Mouse (Mus musculus): Measurements from ENCODE around the gene Entpd2. TPM values are rescaled to one million over a fixed set of nuclear protein-coding genes. Genes with fewer than 3 reads are reported as not detected.
A peak's percentile ranks its signal among the peaks of the same experiment; 100 is the strongest.

Entpd2 gene
- polyA plus RNA-seq, 1 experiment from 2014 or later = not detected

DNA sequence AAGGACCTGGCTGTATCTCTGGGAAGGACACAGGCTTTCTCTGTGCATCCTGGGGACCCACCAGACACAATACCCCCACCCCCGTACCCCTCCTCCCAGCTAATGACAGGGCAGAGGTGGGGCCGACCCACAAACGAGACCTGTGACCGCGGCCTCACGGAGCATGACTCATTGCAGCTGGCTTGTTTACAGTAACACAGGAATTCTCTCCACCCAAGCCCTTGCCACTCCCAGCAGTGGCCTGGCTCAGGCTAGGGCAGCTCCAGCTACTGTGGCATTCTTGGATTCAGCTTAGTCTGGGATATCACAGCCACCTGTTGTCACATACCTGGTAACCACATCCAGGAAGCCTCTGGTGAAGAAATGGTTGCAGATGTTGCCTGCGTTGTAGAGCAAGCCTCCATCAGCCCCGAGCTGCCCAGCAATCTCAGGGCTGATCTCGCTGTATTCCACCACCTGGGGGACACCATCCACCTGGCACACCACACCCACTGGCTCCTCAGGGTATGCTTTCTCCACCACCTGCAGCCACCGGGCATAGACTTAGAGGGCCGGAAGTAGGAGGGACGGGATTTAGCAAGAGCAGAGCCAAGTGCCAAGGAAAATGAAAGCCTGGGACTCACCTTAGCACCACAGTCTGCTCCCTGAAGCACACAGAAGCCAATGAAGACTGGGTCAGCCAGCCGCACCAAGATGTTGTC lies 32.0 kb upstream of the Entpd2 start:
- H3K9me3 ChIP-seq (ENCODE audit: control insufficient read depth, low read length) = no peaks in the 10 kb centered on the region
- no peaks in the 10 kb centered on the region for H3K36me3 ChIP-seq (ENCODE audit: control insufficient read depth, insufficient read depth, low read length)
- H3K4me3 ChIP-seq (ENCODE audit: low read depth, low read length) = no peak overlapping the region
- WGBS = 68% methylated on average over 13 of the region's 13 CpGs
- H3K4me1 ChIP-seq (ENCODE audit: control insufficient read depth, insufficient read depth, low read length) = peaks cover 3% of the 10 kb centered on the region; the same call in 1 of the 2 replicates
- no peak overlapping the region for H3K4me2 ChIP-seq (ENCODE audit: low read depth)
- DNase-seq (ENCODE audit: low spot score) (no peak), ATAC-seq (ENCODE audit: insufficient read depth, low FRiP score, low TSS enrichment) (no peak)
- H3K27ac ChIP-seq (ENCODE audit: low read depth, low read length) = no peak overlapping the region
- H3K9ac ChIP-seq (ENCODE audit: low read length) = no peak overlapping the region
- H3K27me3 ChIP-seq (ENCODE audit: control insufficient read depth, insufficient read depth, low read length) = peaks cover 23% of the 10 kb centered on the region

- Histone ChIP-seq H3K4me3 (ENCODE audit: low read depth, low read length) (no peak overlapping the region), H3K27ac (ENCODE audit: low read depth, low read length) (no peak overlapping the region), H3K9me3 (ENCODE audit: control insufficient read depth, low read length) (no peaks in the 10 kb centered on the region), H3K27me3 (ENCODE audit: control insufficient read depth, insufficient read depth, low read length) (peaks cover 23% of the 10 kb centered on the region), H3K36me3 (ENCODE audit: control insufficient read depth, insufficient read depth, low read length) (no peaks in the 10 kb centered on the region), H3K4me2 (ENCODE audit: low read depth) (no peak overlapping the region), H3K4me1 (ENCODE audit: control insufficient read depth, insufficient read depth, low read length) (peaks cover 3% of the 10 kb centered on the region; the same call in 1 of the 2 replicates), H3K9ac (ENCODE audit: low read length) (no peak overlapping the region)
- WGBS = 87% methylated on average over 4 of the region's 4 CpGs
- ATAC-seq (ENCODE audit: insufficient read depth, low FRiP score, low TSS enrichment) = no peak
- no peak for DNase-seq (ENCODE audit: low spot score)
Observed at GRCm38 (mm10) chr2:25364313-25364712, 31.4 kb upstream of the Entpd2 start.

DNA sequence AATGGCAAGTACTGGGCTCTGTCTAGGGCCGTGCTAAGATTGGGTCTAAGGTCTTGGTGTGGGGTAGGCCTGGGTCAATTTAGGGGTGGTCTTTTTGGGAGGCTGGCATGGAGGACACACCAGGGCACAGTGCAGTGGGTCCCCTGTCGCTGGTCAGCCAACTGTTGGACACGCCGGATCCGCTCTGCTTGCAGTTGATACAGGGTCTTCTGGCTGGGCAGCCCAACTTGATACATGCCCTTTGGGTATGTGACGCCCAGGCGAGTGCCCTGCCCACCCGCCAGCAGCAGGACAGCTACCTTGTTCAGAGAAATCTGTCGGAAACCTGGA lies 30.9 kb upstream of the Entpd2 start:
- H3K4me3 ChIP-seq (ENCODE audit: low read depth, low read length) = peak overlapping the region; percentile 48
- peak; percentile 38; the same call in 1 of the 2 replicates for ATAC-seq (ENCODE audit: insufficient read depth, low FRiP score, low TSS enrichment)
- H3K9ac ChIP-seq (ENCODE audit: low read length) = no peak overlapping the region; the same call in 1 of the 2 replicates
- no peaks in the 10 kb centered on the region for H3K9me3 ChIP-seq (ENCODE audit: control insufficient read depth, low read length)
- H3K4me1 ChIP-seq (ENCODE audit: control insufficient read depth, insufficient read depth, low read length) = peaks cover 3% of the 10 kb centered on the region; the same call in 1 of the 2 replicates
- no peak overlapping the region for H3K27ac ChIP-seq (ENCODE audit: low read depth, low read length)
- DNase-seq (ENCODE audit: low spot score) = no peak
- 33% methylated on average over 9 of the region's 9 CpGs for WGBS
- no peaks in the 10 kb centered on the region for H3K36me3 ChIP-seq (ENCODE audit: control insufficient read depth, insufficient read depth, low read length)
- H3K4me2 ChIP-seq (ENCODE audit: low read depth) = peak overlapping the region; percentile 95
- H3K27me3 ChIP-seq (ENCODE audit: control insufficient read depth, insufficient read depth, low read length) = peaks cover 23% of the 10 kb centered on the region

GRCm38 (mm10) chr2:25365091-25365761 lies 30.4 kb upstream of the Entpd2 start, which contains the start of gene Uap1l1:
Gene Uap1l1, minus strand, starts transcription at chr2:25365682.
- Histone ChIP-seq H3K27me3 (ENCODE audit: control insufficient read depth, insufficient read depth, low read length) (peaks cover 23% of the 10 kb centered on the region), H3K4me3 (ENCODE audit: low read depth, low read length) (peak within 1 kb of the TSS; percentile 48), H3K4me1 (ENCODE audit: control insufficient read depth, insufficient read depth, low read length) (peaks cover 3% of the 10 kb centered on the region; the same call in 1 of the 2 replicates), H3K27ac (ENCODE audit: low read depth, low read length) (no peak within 1 kb of the TSS), H3K9me3 (ENCODE audit: control insufficient read depth, low read length) (no peaks in the 10 kb centered on the region), H3K36me3 (ENCODE audit: control insufficient read depth, insufficient read depth, low read length) (no peaks in the 10 kb centered on the region), H3K4me2 (ENCODE audit: low read depth) (peak within 1 kb of the TSS; percentile 95), H3K9ac (ENCODE audit: low read length) (peak within 1 kb of the TSS; percentile 56)
- under 1% methylated on average over 54 of the region's 54 CpGs for WGBS
- peak; percentile 61 for DNase-seq (ENCODE audit: low spot score)
- peak; percentile 61; the same call in 1 of the 2 replicates for ATAC-seq (ENCODE audit: insufficient read depth, low FRiP score, low TSS enrichment)

DNA sequence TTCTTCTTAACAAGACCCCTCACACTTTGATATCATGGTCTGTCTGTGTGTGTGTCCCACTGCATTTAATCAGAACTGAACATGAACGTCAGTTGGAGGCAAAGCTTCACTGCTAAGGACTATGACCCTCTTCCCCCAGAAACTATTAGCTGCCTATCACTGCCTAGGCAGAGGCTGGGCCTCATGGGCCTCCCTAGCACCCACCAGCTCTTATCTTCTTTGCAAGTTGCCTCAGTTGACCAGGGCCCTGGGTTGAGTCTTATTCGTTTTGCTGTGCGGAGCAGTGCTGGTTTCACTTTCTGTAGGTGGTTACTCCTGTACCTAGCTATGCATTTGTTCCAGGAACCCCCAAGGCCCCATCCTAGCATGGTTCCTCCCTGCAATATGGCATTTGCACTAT lies 25.7 kb upstream of the Entpd2 start:
- H3K4me1 ChIP-seq (ENCODE audit: control insufficient read depth, insufficient read depth, low read length) = peaks cover 22% of the 10 kb centered on the region
- peaks cover 7% of the 10 kb centered on the region for H3K27me3 ChIP-seq (ENCODE audit: control insufficient read depth, insufficient read depth, low read length)
- DNase-seq (ENCODE audit: low spot score) = no peak
- no peak overlapping the region for H3K27ac ChIP-seq (ENCODE audit: low read depth, low read length)
- H3K4me2 ChIP-seq (ENCODE audit: low read depth) = no peak overlapping the region
- no peak for ATAC-seq (ENCODE audit: insufficient read depth, low FRiP score, low TSS enrichment)
- H3K9me3 ChIP-seq (ENCODE audit: control insufficient read depth, low read length) = no peaks in the 10 kb centered on the region
- H3K9ac ChIP-seq (ENCODE audit: low read length) = no peak overlapping the region
- H3K36me3 ChIP-seq (ENCODE audit: control insufficient read depth, insufficient read depth, low read length) = no peaks in the 10 kb centered on the region
- H3K4me3 ChIP-seq (ENCODE audit: low read depth, low read length) = no peak overlapping the region
- WGBS = 90% methylated on average over 3 of the region's 3 CpGs

DNA sequence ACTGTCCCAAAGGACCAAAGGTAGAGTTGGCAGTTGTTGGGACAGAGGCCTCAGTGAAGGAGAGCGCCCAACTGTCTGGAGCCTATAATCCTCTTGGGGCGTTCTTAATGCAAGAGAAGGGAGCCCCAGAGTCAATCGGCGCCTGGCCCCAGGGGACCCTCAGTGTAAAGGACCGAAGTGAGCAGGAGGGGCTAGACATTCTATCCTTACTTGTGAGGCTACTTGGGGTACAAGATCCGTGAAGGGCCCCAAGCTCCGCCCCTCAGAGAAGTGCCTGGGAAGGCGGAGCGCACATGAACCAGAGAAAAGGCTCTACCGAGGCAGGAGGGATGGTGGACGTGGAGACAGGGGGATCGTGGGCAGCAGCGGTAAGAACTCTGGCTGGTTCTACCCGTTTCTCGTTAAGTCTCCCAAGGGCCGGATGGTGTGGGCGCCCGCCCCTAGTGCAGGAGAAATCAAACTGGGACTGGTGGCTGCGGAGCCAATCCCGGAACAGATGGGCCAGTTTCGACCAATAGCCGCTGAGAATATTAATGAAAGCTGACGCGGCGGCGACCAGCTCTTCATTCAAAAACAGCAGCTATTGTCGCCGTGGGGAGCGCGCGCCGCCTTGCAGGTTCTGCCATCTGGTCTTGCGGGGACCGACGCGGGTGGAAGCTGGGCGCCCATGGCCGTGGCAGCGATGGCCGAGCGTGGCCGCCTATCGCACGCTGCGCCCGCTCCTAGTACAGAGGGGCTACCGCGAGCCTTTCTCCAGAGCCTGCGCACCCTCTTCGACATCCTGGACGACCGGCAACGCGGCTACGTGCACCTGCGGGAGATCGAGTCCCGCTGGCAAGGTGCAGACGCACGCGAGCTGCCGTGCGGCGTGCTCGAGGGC lies 23.7 kb upstream of the Entpd2 start, which contains the start of gene Sapcd2:
TSS of gene Sapcd2 (plus strand) at position 558 of the 880 bp plus-strand sequence.
- H3K4me2 ChIP-seq (ENCODE audit: low read depth) = peak within 1 kb of the TSS; percentile 94
- H3K4me3 ChIP-seq (ENCODE audit: low read depth, low read length) = peak within 1 kb of the TSS; percentile 86
- H3K27me3 ChIP-seq (ENCODE audit: control insufficient read depth, insufficient read depth, low read length) = no peaks in the 10 kb centered on the region
- peaks cover 21% of the 10 kb centered on the region for H3K4me1 ChIP-seq (ENCODE audit: control insufficient read depth, insufficient read depth, low read length)
- under 1% methylated on average over 65 of the region's 65 CpGs for WGBS
- DNase-seq (ENCODE audit: low spot score) = peak; percentile 91
- H3K9ac ChIP-seq (ENCODE audit: low read length) = peak within 1 kb of the TSS; percentile 80
- H3K36me3 ChIP-seq (ENCODE audit: control insufficient read depth, insufficient read depth, low read length) = peaks cover 2% of the 10 kb centered on the region
- peak within 1 kb of the TSS; percentile 64 for H3K27ac ChIP-seq (ENCODE audit: low read depth, low read length)
- peak; percentile 96 for ATAC-seq (ENCODE audit: insufficient read depth, low FRiP score, low TSS enrichment)
- H3K9me3 ChIP-seq (ENCODE audit: control insufficient read depth, low read length) = no peaks in the 10 kb centered on the region

DNA sequence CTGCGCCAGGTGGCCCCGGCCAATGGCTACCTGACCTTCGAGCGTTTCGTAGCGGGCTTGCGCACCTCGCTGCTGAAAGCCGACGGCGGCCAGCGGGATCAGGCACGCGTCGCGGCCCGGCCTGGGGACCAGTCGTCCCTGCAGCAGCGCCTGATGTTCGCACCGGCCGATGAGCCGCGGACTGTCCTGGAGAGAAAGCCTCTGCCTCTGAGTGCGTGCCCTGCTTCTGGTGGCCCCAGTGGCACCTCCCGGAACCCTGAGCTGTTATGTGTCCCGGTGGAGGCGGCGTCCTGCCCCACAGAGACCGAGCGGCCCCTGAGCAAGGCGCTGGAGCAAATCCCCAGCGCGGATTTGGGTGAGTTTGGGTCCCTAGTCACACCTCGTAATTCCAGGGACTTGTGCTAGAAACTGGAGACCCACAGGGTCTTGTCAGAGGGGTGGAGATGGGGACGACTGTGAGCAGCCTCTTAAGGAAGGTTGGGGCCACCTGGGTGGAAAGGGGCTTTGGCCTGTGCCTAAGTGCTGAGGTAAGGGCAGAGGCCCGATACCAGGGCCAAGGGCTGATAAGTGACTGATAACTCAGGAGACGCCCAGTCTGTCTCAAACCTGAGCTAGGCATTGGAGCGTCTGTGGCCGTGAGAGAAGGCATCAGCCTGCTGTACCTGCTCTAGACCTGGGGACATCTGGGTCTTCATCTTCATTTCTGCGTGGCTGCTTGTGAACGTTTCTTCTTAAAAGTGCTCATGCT lies 22.9 kb upstream of the Entpd2 start:
- Histone ChIP-seq H3K4me3 (ENCODE audit: low read depth, low read length) (peak overlapping the region; percentile 86), H3K4me2 (ENCODE audit: low read depth) (peak overlapping the region; percentile 94), H3K27me3 (ENCODE audit: control insufficient read depth, insufficient read depth, low read length) (no peaks in the 10 kb centered on the region), H3K27ac (ENCODE audit: low read depth, low read length) (0 out of 2 replicates have a peak overlapping the region, but pooled peaks have one; percentile 23), H3K36me3 (ENCODE audit: control insufficient read depth, insufficient read depth, low read length) (peaks cover 2% of the 10 kb centered on the region), H3K9me3 (ENCODE audit: control insufficient read depth, low read length) (no peaks in the 10 kb centered on the region), H3K4me1 (ENCODE audit: control insufficient read depth, insufficient read depth, low read length) (peaks cover 21% of the 10 kb centered on the region), H3K9ac (ENCODE audit: low read length) (peak overlapping the region; percentile 80)
- WGBS = 3% methylated on average over 42 of the region's 42 CpGs
- ATAC-seq (ENCODE audit: insufficient read depth, low FRiP score, low TSS enrichment) (peak; percentile 16; the same call in 1 of the 2 replicates), DNase-seq (ENCODE audit: low spot score) (no peak)

- Histone ChIP-seq H3K4me3 (ENCODE audit: low read depth, low read length) (peak overlapping the region; percentile 86), H3K4me1 (ENCODE audit: control insufficient read depth, insufficient read depth, low read length) (peaks cover 21% of the 10 kb centered on the region), H3K27ac (ENCODE audit: low read depth, low read length) (no peak overlapping the region), H3K36me3 (ENCODE audit: control insufficient read depth, insufficient read depth, low read length) (peaks cover 2% of the 10 kb centered on the region), H3K4me2 (ENCODE audit: low read depth) (peak overlapping the region; percentile 94), H3K9ac (ENCODE audit: low read length) (peak overlapping the region; percentile 80), H3K9me3 (ENCODE audit: control insufficient read depth, low read length) (no peaks in the 10 kb centered on the region), H3K27me3 (ENCODE audit: control insufficient read depth, insufficient read depth, low read length) (no peaks in the 10 kb centered on the region)
- 18% methylated on average over 2 of the region's 2 CpGs for WGBS
- no peak for ATAC-seq (ENCODE audit: insufficient read depth, low FRiP score, low TSS enrichment)
- no peak for DNase-seq (ENCODE audit: low spot score)
Observed at GRCm38 (mm10) chr2:25373431-25373830, 22.2 kb upstream of the Entpd2 start.

All from neural tube, embryonic 11.5 days (tissue).